Mouse (Mus musculus) neutrophil, adult 59 days (primary cell): ENCODE measurements around the gene Sbno1. TPM values are rescaled to one million over a fixed set of nuclear protein-coding genes. Genes with fewer than 3 reads are reported as not detected.

Source experiments
- total RNA-seq, 2 experiments: library from RNA; stranded (reverse); gene quantifications; 1 replicate in 1 of 2; 2 replicates in 1 of 2; pipeline ENCODE4 v1.2.4; 2023

Gene Sbno1
- total RNA-seq, result 100 to 1,000 TPM; 178 to 182 TPM

GRCm38 (mm10) chr5:124425412-124426259 lies at the start of gene Sbno1:
Sbno1 (minus strand) TSS chr5:124426001.

GRCm38 (mm10) chr5:124439447-124440093 lies 13.8 kb upstream of the Sbno1 start, which contains the start of gene Kmt5a:
Kmt5a (plus strand) TSS chr5:124439930.

GRCm38 (mm10) chr5:124362982-124363381 lies 62.8 kb downstream of the Sbno1 start, which contains the start of gene Cdk2ap1:
Cdk2ap1 (minus strand) TSS chr5:124363082.

GRCm38 (mm10) chr5:124327510-124328364 lies 98.1 kb downstream of the Sbno1 start, which contains the start of the genes Mphosph9 and 2810006K23Rik:
Mphosph9 (minus strand) TSS chr5:124327972.
2810006K23Rik (plus strand) TSS chr5:124328089.

Other genes starting within 250 kb of the Sbno1 start
- gene Pitpnm2, start 176.2 kb downstream of the Sbno1 start, total RNA-seq, result 1 to 10 TPM; 2.2 to 3.2 TPM
- gene Mphosph9, start 98.0 kb downstream of the Sbno1 start, total RNA-seq, result 10 to 100 TPM in 1 of 2 experiments, 1 to 10 TPM in 1; 9.7 to 12.5 TPM
- 1 to 10 TPM; 4.1 to 4.2 TPM for gene 2810006K23Rik, start 97.9 kb downstream of the Sbno1 start, total RNA-seq
- 10 to 100 TPM; 90.4 to 99.7 TPM for gene Cdk2ap1, start 62.9 kb downstream of the Sbno1 start, total RNA-seq
- 100 to 1,000 TPM; 176 to 192 TPM for gene Kmt5a, start 13.9 kb upstream of the Sbno1 start, total RNA-seq
- 10 to 100 TPM; 83.6 to 90.9 TPM for gene Rilpl2, start 52.4 kb upstream of the Sbno1 start, total RNA-seq
- 10 to 100 TPM; 13.6 to 14.7 TPM for gene Snrnp35, start 57.1 kb upstream of the Sbno1 start, total RNA-seq
- 1 to 10 TPM in 1 of 2 experiments, under 1 TPM in 1; 0.95 to 1.1 TPM for gene Rilpl1, start 105.4 kb upstream of the Sbno1 start, total RNA-seq
- gene Tmed2, start 114.7 kb upstream of the Sbno1 start, total RNA-seq, result 100 to 1,000 TPM; 157 to 168 TPM
- 10 to 100 TPM; 12.4 to 12.5 TPM for gene Ddx55, start 126.9 kb upstream of the Sbno1 start, total RNA-seq
- 10 to 100 TPM; 16.6 to 21.5 TPM for gene Eif2b1, start 153.1 kb upstream of the Sbno1 start, total RNA-seq
- 10 to 100 TPM in 1 of 2 experiments, 1 to 10 TPM in 1; 8.4 to 11.4 TPM for gene Gtf2h3, start 153.1 kb upstream of the Sbno1 start, total RNA-seq
- 10 to 100 TPM; 29.3 to 30.4 TPM for gene Atp6v0a2, start 202.6 kb upstream of the Sbno1 start, total RNA-seq